Mouse (Mus musculus) MEL (cell line): ENCODE results near the gene Sars2. TPM values are rescaled to one million over a fixed set of nuclear protein-coding genes. Genes with fewer than 3 reads are reported as not detected.

Experiments
- DNase-seq: peaks from one replicate; pipeline ENCODE4 v3.0.0; 2011; ENCODE audit warnings: low read depth, low spot score
- H3K27ac ChIP-seq: 2 replicates; pipeline ENCODE4 v1.5.1; 2012; ENCODE audit warnings: low read depth, mild to moderate bottlenecking, control low read depth, low read length, moderate library complexity; ENCODE audit not compliant: control insufficient read depth
- H3K27me3 ChIP-seq, 2 experiments: fragments of 150-350 bp in 1 of 2; sonication (generic) in 1 of 2; 2 replicates each; pipeline ENCODE4 v1.6.1; 2012; ENCODE audit warnings: low read length in 2 of 2, mild to moderate bottlenecking in 2 of 2, improper control_type of control experiment in 1 of 2, moderate library complexity in 1 of 2; ENCODE audit not compliant: insufficient read depth in 2 of 2, control insufficient read depth in 1 of 2
- H3K36me3 ChIP-seq, 2 experiments: 2 replicates each; pipeline ENCODE4 v1.6.1; 2012 to 2014; ENCODE audit warnings: low read length in 2 of 2, improper control_type of control experiment in 1 of 2, inconsistent platforms in 1 of 2, mild to moderate bottlenecking in 1 of 2; ENCODE audit not compliant: insufficient read depth in 2 of 2, control insufficient read depth in 1 of 2
- H3K4me1 ChIP-seq, 2 experiments: fragments of 150-350 bp in 1 of 2; sonication (generic) in 1 of 2; 2 replicates each; pipeline ENCODE4 v1.6.1; 2012; ENCODE audit warnings: low read length in 2 of 2, improper control_type of control experiment in 1 of 2, mild to moderate bottlenecking in 1 of 2; ENCODE audit not compliant: insufficient read depth in 2 of 2, control insufficient read depth in 1 of 2
- H3K4me3 ChIP-seq, 2 experiments: fragments of 150-350 bp in 1 of 2; sonication (generic) in 1 of 2; 2 replicates each; pipeline ENCODE4 v1.5.1; 2012; ENCODE audit warnings: low read depth in 2 of 2, low read length in 2 of 2, mild to moderate bottlenecking in 2 of 2, moderate library complexity in 2 of 2, control low read depth in 1 of 2, improper control_type of control experiment in 1 of 2; ENCODE audit not compliant: control insufficient read depth in 1 of 2, insufficient read depth in 1 of 2
- H3K79me2 ChIP-seq: 2 replicates; pipeline ENCODE4 v1.6.1; 2012; ENCODE audit warnings: mild to moderate bottlenecking, low read length, moderate library complexity; ENCODE audit not compliant: control insufficient read depth, poor library complexity, insufficient read depth
- H3K9ac ChIP-seq: 2 replicates; pipeline ENCODE4 v1.6.1; 2012; ENCODE audit warnings: low read depth, mild to moderate bottlenecking, control low read depth, low read length, moderate library complexity; ENCODE audit not compliant: control insufficient read depth, poor library complexity, severe bottlenecking
- H3K9me3 ChIP-seq: fragments of 150-350 bp; sonication (generic); replicated peaks from 2 replicates; pipeline ENCODE4 v1.6.1; 2012; ENCODE audit warnings: mild to moderate bottlenecking, low read length, improper control_type of control experiment, moderate library complexity; ENCODE audit not compliant: insufficient read depth
- BHLHE40 ChIP-seq: IDR thresholded peaks from 2 replicates; pipeline ENCODE4 v1.6.1; 2012; ENCODE audit warnings: low read depth, mild to moderate bottlenecking, inconsistent platforms, low read length, improper control_type of control experiment, borderline replicate concordance
- CHD1 ChIP-seq: IDR thresholded peaks from 2 replicates; pipeline ENCODE4 v1.6.1; 2012; ENCODE audit warnings: low read depth, mild to moderate bottlenecking, inconsistent platforms, low read length, improper control_type of control experiment
- CHD2 ChIP-seq: IDR thresholded peaks from 2 replicates; pipeline ENCODE4 v1.6.1; 2011; ENCODE audit warnings: low read length, improper control_type of control experiment
- CTCF ChIP-seq, 3 experiments: IDR thresholded peaks in 2 of 3; conservative IDR thresholded peaks in 1 of 3; 2 replicates each; pipeline ENCODE4 v1.5.1; 2011 to 2012; ENCODE audit warnings: low read length in 3 of 3, low read depth in 2 of 3, mild to moderate bottlenecking in 2 of 3, improper control_type of control experiment in 1 of 3, inconsistent platforms in 1 of 3, mixed read lengths in 1 of 3, moderate library complexity in 1 of 3; ENCODE audit not compliant: control insufficient read depth in 1 of 3, insufficient read depth in 1 of 3, poor library complexity in 1 of 3, severe bottlenecking in 1 of 3
- E2F4 ChIP-seq: IDR thresholded peaks from 2 replicates; pipeline ENCODE4 v1.6.1; 2011; ENCODE audit warnings: low read depth, low read length, improper control_type of control experiment, borderline replicate concordance
- EP300 ChIP-seq, 2 experiments: IDR thresholded peaks; 2 replicates each; pipeline ENCODE4 v1.6.1; 2011; ENCODE audit warnings: improper control_type of control experiment in 2 of 2, low read length in 2 of 2, low read depth in 1 of 2, mild to moderate bottlenecking in 1 of 2
- ETS1 ChIP-seq: IDR thresholded peaks from 2 replicates; pipeline ENCODE4 v1.6.1; 2012; ENCODE audit warnings: low read depth, mild to moderate bottlenecking, inconsistent platforms, low read length, improper control_type of control experiment, moderate library complexity
- GABPA ChIP-seq: IDR thresholded peaks from 2 replicates; pipeline ENCODE4 v1.6.1; 2012; ENCODE audit warnings: low read depth, mild to moderate bottlenecking, inconsistent platforms, low read length, improper control_type of control experiment, moderate library complexity
- HCFC1 ChIP-seq: IDR thresholded peaks from 2 replicates; pipeline ENCODE4 v1.6.1; 2012; ENCODE audit warnings: low read depth, mild to moderate bottlenecking, inconsistent platforms, low read length, improper control_type of control experiment, moderate library complexity
- KAT2A ChIP-seq: conservative IDR thresholded peaks from 2 replicates; pipeline ENCODE4 v1.6.1; 2012; ENCODE audit warnings: low read depth, low read length, improper control_type of control experiment, inconsistent platforms
- MAZ ChIP-seq: IDR thresholded peaks from 2 replicates; pipeline ENCODE4 v1.6.1; 2012; ENCODE audit warnings: low read depth, mild to moderate bottlenecking, inconsistent platforms, low read length, improper control_type of control experiment
- MEF2A ChIP-seq: IDR thresholded peaks from 2 replicates; pipeline ENCODE4 v1.6.1; 2014; ENCODE audit warnings: low read depth, mild to moderate bottlenecking, inconsistent platforms, low read length, improper control_type of control experiment; ENCODE audit not compliant: poor library complexity, insufficient replicate concordance, severe bottlenecking; ENCODE audit errors: extremely low read depth
- MXI1 ChIP-seq: IDR thresholded peaks from 2 replicates; pipeline ENCODE4 v1.6.1; 2011; ENCODE audit warnings: mild to moderate bottlenecking, low read depth, low read length, improper control_type of control experiment
- POLR2A ChIP-seq, 2 experiments: IDR thresholded peaks; 2 replicates each; pipeline ENCODE4 v1.6.1; 2011 to 2012; ENCODE audit warnings: low read length in 2 of 2, mild to moderate bottlenecking in 2 of 2, control low read depth in 1 of 2, improper control_type of control experiment in 1 of 2, low read depth in 1 of 2, moderate library complexity in 1 of 2; ENCODE audit not compliant: control insufficient read depth in 1 of 2, insufficient read depth in 1 of 2, poor library complexity in 1 of 2
- POLR2AphosphoS2 ChIP-seq: IDR thresholded peaks from 2 replicates; pipeline ENCODE4 v1.6.1; 2011; ENCODE audit warnings: low read length, improper control_type of control experiment
- POLR2AphosphoS5 ChIP-seq: IDR thresholded peaks from 2 replicates; pipeline ENCODE4 v1.6.1; 2012; ENCODE audit warnings: low read depth, borderline replicate concordance, mild to moderate bottlenecking, inconsistent platforms, low read length, moderate library complexity, mixed read lengths
- SIN3A ChIP-seq: IDR thresholded peaks from 2 replicates; pipeline ENCODE4 v1.6.1; 2012; ENCODE audit warnings: low read length, improper control_type of control experiment, inconsistent platforms
- SMC3 ChIP-seq: IDR thresholded peaks from 2 replicates; pipeline ENCODE4 v1.6.1; 2011; ENCODE audit warnings: low read depth, low read length, improper control_type of control experiment
- TAL1 ChIP-seq: IDR thresholded peaks from 2 replicates; pipeline ENCODE4 v1.6.1; 2012; ENCODE audit warnings: mild to moderate bottlenecking, inconsistent platforms, low read length, moderate library complexity, mixed read lengths
- TCF12 ChIP-seq: IDR thresholded peaks from 2 replicates; pipeline ENCODE4 v1.6.1; 2014; ENCODE audit warnings: low read depth, mild to moderate bottlenecking, inconsistent platforms, low read length, improper control_type of control experiment, moderate library complexity
- UBTF ChIP-seq: IDR thresholded peaks from 2 replicates; pipeline ENCODE4 v1.6.1; 2012; ENCODE audit warnings: low read depth, mild to moderate bottlenecking, inconsistent platforms, low read length, improper control_type of control experiment, moderate library complexity, borderline replicate concordance; ENCODE audit not compliant: insufficient read depth
- USF1 ChIP-seq: IDR thresholded peaks from 2 replicates; pipeline ENCODE4 v1.6.1; 2014; ENCODE audit warnings: low read depth, mild to moderate bottlenecking, inconsistent platforms, low read length, improper control_type of control experiment, moderate library complexity
- USF2 ChIP-seq, 2 experiments: IDR thresholded peaks; 2 replicates each; pipeline ENCODE4 v1.6.1; 2011 to 2012; ENCODE audit warnings: improper control_type of control experiment in 2 of 2, low read length in 2 of 2, borderline replicate concordance in 1 of 2, inconsistent platforms in 1 of 2, low read depth in 1 of 2, mild to moderate bottlenecking in 1 of 2; ENCODE audit not compliant: insufficient read depth in 1 of 2
- ZC3H11A ChIP-seq: IDR thresholded peaks from 2 replicates; pipeline ENCODE4 v1.6.1; 2012; ENCODE audit warnings: low read depth, mild to moderate bottlenecking, inconsistent platforms, low read length, improper control_type of control experiment
- ZKSCAN1 ChIP-seq: IDR thresholded peaks from 2 replicates; pipeline ENCODE4 v1.6.1; 2012; ENCODE audit warnings: low read depth, mild to moderate bottlenecking, inconsistent platforms, low read length, improper control_type of control experiment, moderate library complexity
- ZMIZ1 ChIP-seq: IDR thresholded peaks from 2 replicates; pipeline ENCODE4 v1.6.1; 2012; ENCODE audit warnings: low read depth, mild to moderate bottlenecking, inconsistent platforms, low read length, improper control_type of control experiment, moderate library complexity
- ZNF384 ChIP-seq: IDR thresholded peaks from 2 replicates; pipeline ENCODE4 v1.6.1; 2012; ENCODE audit warnings: low read depth, mild to moderate bottlenecking, inconsistent platforms, low read length, improper control_type of control experiment
- polyA plus RNA-seq, 2 experiments: library from polyadenylated mRNA; stranded (reverse) in 1 of 2; unstranded in 1 of 2; fragments of >175 nt in 1 of 2; fragments of >200 nt in 1 of 2; gene quantifications; 2 replicates each; pipeline versions ENCODE4 v1.2.1 to v1.2.4; 2012; ENCODE audit warnings: low replicate concordance in 2 of 2, low read depth in 1 of 2; ENCODE audit not compliant: insufficient read length in 2 of 2, insufficient read depth in 1 of 2, missing spikeins in 1 of 2
- total RNA-seq: library from RNA; depleted of rRNA; stranded (reverse); fragments of 300-350 nt; gene quantifications from 2 replicates; pipeline ENCODE4 v1.2.3, GENCODE M21; 2012

The Sars2 gene
- total and polyA plus RNA-seq, 3 experiments = 19.2 to 51.4 TPM; not detected in 1

DNA sequence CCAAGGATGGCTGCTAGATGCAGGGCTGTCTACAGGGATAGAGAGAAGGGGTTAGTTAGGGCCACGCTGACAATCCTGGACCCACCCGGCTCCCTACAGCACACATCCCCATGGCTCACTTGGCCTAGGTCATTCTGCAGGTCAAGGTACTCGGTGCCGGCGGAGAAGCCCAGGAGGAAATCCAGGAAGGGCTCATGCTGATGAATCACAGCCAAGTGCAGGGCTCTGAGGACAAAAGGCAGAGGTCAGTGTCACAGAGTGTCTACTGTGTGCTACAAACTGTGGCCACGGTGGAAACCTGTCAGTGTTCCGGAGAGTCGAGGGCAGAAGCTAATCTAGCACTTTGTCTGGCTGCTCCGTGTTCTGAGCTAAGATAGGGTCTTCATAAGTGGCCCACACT lies 20.1 kb downstream of the Sars2 start:
- TF ChIP-seq CHD2 (no peak), TCF12 (no peak), MXI1 (no peak), HCFC1 (no peak), ZMIZ1 (no peak), E2F4 (no peak), TAL1 (no peak), ZC3H11A (no peak), CTCF (IDR thresholded peaks at IDR 0.05 in 2 of 3, conservative IDR thresholded peaks at IDR 0.05 in 1 of 3; ENCODE audit: control insufficient read depth in 1 of 3, insufficient read depth in 1 of 3, low read depth in 2 of 3, low read length in 3 of 3, poor library complexity in 1 of 3, severe bottlenecking in 1 of 3) (no peak), CHD1 (no peak), POLR2A (IDR thresholded peaks at IDR 0.05; ENCODE audit: control insufficient read depth in 1 of 2, insufficient read depth in 1 of 2, low read depth in 1 of 2, low read length in 2 of 2, poor library complexity in 1 of 2) (no peak), USF1 (no peak), KAT2A (no peak), POLR2AphosphoS2 (no peak), POLR2AphosphoS5 (no peak), SMC3 (no peak)
- peaks cover 11% of the 10 kb centered on the region for H3K79me2 ChIP-seq
- H3K36me3 ChIP-seq = peaks cover 0 to 3% of the 10 kb centered on the region in 2 experiments; a peak in 2 of 4 replicates
- H3K27me3 ChIP-seq = no peaks in the 10 kb centered on the region
- no peak overlapping the region for H3K9ac ChIP-seq
- no peak overlapping the region for H3K4me3 ChIP-seq
- H3K9me3 ChIP-seq = no peaks in the 10 kb centered on the region
- no peak for DNase-seq
- H3K4me1 ChIP-seq = peaks cover 0 to 10% of the 10 kb centered on the region in 2 experiments; a peak in 2 of 4 replicates
- no peak overlapping the region for H3K27ac ChIP-seq

- Histone ChIP-seq H3K9me3 (no peaks in the 10 kb centered on the region), H3K27ac (no peak overlapping the region), H3K36me3 (peaks cover 0 to 27% of the 10 kb centered on the region in 2 experiments; a peak in 3 of 4 replicates), H3K27me3 (no peaks in the 10 kb centered on the region), H3K79me2 (peaks cover 16% of the 10 kb centered on the region), H3K9ac (peak overlapping the region; percentile 78), H3K4me3 (peak overlapping the region; percentile 69 to 88; a peak in 3 of 4 replicates), H3K4me1 (peaks cover 22 to 37% of the 10 kb centered on the region in 2 experiments)
- TF ChIP-seq ZKSCAN1 (no peak), POLR2AphosphoS2 (no peak), GABPA (no peak), EP300 (IDR thresholded peaks at IDR 0.05; ENCODE audit: low read depth in 1 of 2, low read length in 2 of 2) (no peak), CHD1 (no peak), ZMIZ1 (no peak), SMC3 (no peak), SIN3A (no peak), MAZ (no peak), ZC3H11A (no peak), MEF2A (no peak), USF1 (no peak), TAL1 (no peak), BHLHE40 (no peak), ZNF384 (no peak), E2F4 (no peak), USF2 (IDR thresholded peaks at IDR 0.05; ENCODE audit: borderline replicate concordance in 1 of 2, insufficient read depth in 1 of 2, low read depth in 1 of 2, low read length in 2 of 2) (no peak), UBTF (no peak), ETS1 (no peak)
- no peak for DNase-seq
Measured at GRCm38 (mm10) chr7:28765211-28765610, 23.4 kb downstream of the Sars2 start.
